Mouse (Mus musculus): ENCODE results near the gene Atrnl1. TPM values are rescaled to one million over a fixed set of nuclear protein-coding genes. Genes with fewer than 3 reads are reported as not detected.

Atrnl1 gene
- polyA plus RNA-seq, 1 experiment from 2014 or later, result 6.9 TPM

DNA sequence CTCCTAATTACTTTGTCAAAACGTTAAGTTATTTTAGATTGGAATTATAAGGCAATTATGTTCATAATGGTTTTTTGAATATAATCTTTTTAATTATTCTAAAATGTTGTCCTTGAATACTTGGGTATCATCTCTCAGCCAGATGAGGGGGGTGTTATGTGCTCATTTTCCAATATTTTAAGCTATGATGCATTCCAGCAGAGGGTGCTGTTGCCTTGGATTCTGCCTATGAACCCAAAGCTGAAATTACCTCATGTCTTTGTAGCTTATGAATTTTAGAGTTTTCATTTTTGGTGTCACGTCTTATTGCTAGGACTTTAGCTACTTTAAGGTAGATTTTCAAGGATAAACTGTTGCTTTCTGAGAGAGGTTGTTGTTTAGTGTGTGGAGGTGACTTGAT is 44.2 kb downstream of the Atrnl1 start:
- Histone ChIP-seq H3K27me3 (replicated peaks; ENCODE audit: control insufficient read depth, insufficient read depth, low read length) (no peaks in the 10 kb centered on the region), H3K4me3 (ENCODE audit: low read depth, low read length) (no peak overlapping the region), H3K9ac (ENCODE audit: low read length) (no peak overlapping the region), H3K36me3 (ENCODE audit: control insufficient read depth, insufficient read depth, low read length) (peaks cover 18% of the 10 kb centered on the region; the same call in 1 of the 2 replicates), H3K27ac (ENCODE audit: low read depth, low read length) (no peak overlapping the region), H3K4me1 (ENCODE audit: control insufficient read depth, insufficient read depth, low read length) (no peaks in the 10 kb centered on the region), H3K4me2 (ENCODE audit: low read length) (no peak overlapping the region), H3K9me3 (replicated peaks; ENCODE audit: control insufficient read depth, low read length) (no peaks in the 10 kb centered on the region)
- ATAC-seq (no peak), DNase-seq (ENCODE audit: low spot score) (peak; percentile 84)
- 76% methylated on average over 2 of the region's 2 CpGs for WGBS

DNA sequence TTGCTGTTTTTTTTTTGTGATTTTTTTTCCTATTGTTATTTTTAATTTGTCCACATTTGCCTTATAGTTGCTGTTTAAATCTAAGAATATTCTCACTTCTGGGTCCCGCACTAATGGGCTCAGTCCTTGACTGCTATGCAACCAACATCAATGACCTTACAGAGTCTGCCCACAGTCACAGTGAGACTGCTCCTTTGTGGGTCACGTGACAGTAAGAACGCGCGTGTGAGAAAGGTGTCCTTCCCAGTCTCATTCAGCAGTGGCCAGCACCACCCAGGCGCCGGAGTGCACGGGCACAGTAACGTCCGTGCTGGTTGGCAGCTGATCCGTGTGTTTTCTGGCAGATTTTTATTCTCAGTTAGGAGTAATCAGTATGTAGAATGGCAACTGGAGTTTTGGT is 44.7 kb downstream of the Atrnl1 start:
- Histone ChIP-seq H3K4me3 (ENCODE audit: low read depth, low read length) (no peak overlapping the region), H3K9ac (ENCODE audit: low read length) (no peak overlapping the region), H3K27ac (ENCODE audit: low read depth, low read length) (no peak overlapping the region), H3K4me1 (ENCODE audit: control insufficient read depth, insufficient read depth, low read length) (no peaks in the 10 kb centered on the region), H3K27me3 (replicated peaks; ENCODE audit: control insufficient read depth, insufficient read depth, low read length) (no peaks in the 10 kb centered on the region), H3K9me3 (replicated peaks; ENCODE audit: control insufficient read depth, low read length) (no peaks in the 10 kb centered on the region), H3K4me2 (ENCODE audit: low read length) (no peak overlapping the region), H3K36me3 (ENCODE audit: control insufficient read depth, insufficient read depth, low read length) (peaks cover 18% of the 10 kb centered on the region; the same call in 1 of the 2 replicates)
- DNase-seq (ENCODE audit: low spot score) (no peak), ATAC-seq (no peak)
- WGBS, result 90% methylated on average over 11 of the region's 11 CpGs

GRCm38 (mm10) chr19:57657426-57658087 is 46.7 kb downstream of the Atrnl1 start:
- 88% methylated on average over 12 of the region's 12 CpGs for WGBS
- no peak for ATAC-seq
- peaks cover 18% of the 10 kb centered on the region; the same call in 1 of the 2 replicates for H3K36me3 ChIP-seq (ENCODE audit: control insufficient read depth, insufficient read depth, low read length)

GRCm38 (mm10) chr19:57658111-57659091 is 47.6 kb downstream of the Atrnl1 start:
- ATAC-seq (no peak), DNase-seq (ENCODE audit: low spot score) (no peak)
- H3K27me3 ChIP-seq (replicated peaks; ENCODE audit: control insufficient read depth, insufficient read depth, low read length), result no peaks in the 10 kb centered on the region
- H3K4me1 ChIP-seq (ENCODE audit: control insufficient read depth, insufficient read depth, low read length), result no peaks in the 10 kb centered on the region
- 92% methylated on average over 8 of the region's 8 CpGs for WGBS
- no peak overlapping the region for H3K4me3 ChIP-seq (ENCODE audit: low read depth, low read length)
- H3K9ac ChIP-seq (ENCODE audit: low read length), result no peak overlapping the region
- H3K9me3 ChIP-seq (replicated peaks; ENCODE audit: control insufficient read depth, low read length), result no peaks in the 10 kb centered on the region
- H3K27ac ChIP-seq (ENCODE audit: low read depth, low read length), result no peak overlapping the region
- peaks cover 22% of the 10 kb centered on the region; the same call in 1 of the 2 replicates for H3K36me3 ChIP-seq (ENCODE audit: control insufficient read depth, insufficient read depth, low read length)
- no peak overlapping the region for H3K4me2 ChIP-seq (ENCODE audit: low read length)

More at GRCm38 (mm10) chr19:57657426-57658087, 46.7 kb downstream of the Atrnl1 start:
- DNase-seq (ENCODE audit: low spot score), result no peak
- H3K4me1 ChIP-seq (ENCODE audit: control insufficient read depth, insufficient read depth, low read length), result no peaks in the 10 kb centered on the region
- H3K27me3 ChIP-seq (replicated peaks; ENCODE audit: control insufficient read depth, insufficient read depth, low read length), result no peaks in the 10 kb centered on the region
- no peak overlapping the region for H3K27ac ChIP-seq (ENCODE audit: low read depth, low read length)
- H3K9ac ChIP-seq (ENCODE audit: low read length), result no peak overlapping the region
- H3K9me3 ChIP-seq (replicated peaks; ENCODE audit: control insufficient read depth, low read length), result no peaks in the 10 kb centered on the region
- no peak overlapping the region for H3K4me3 ChIP-seq (ENCODE audit: low read depth, low read length)
- no peak overlapping the region for H3K4me2 ChIP-seq (ENCODE audit: low read length)

GRCm38 (mm10) chr19:57667011-57667410 is 56.2 kb downstream of the Atrnl1 start:
- 53% methylated on average over 9 of the region's 9 CpGs for WGBS

DNA sequence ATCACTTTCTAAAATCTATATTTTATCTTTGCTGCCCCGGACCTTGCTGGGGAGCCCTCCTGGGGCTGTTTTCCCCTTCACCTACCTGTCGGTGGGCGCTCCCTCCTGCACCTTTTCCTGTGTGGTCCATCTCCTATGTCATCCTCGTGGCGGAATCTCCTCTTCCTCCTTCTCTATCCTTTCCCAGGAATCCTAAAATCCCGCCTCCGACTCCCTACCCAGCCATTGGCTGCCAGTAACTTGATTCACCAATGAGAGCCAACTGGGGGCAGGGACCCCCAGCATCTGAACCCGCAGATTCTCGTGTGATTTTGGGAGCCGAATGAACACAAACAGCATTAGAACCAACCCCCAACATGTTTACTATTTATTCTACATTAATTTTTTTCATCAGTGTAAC is 57.1 kb downstream of the Atrnl1 start:
- no peak for ATAC-seq
- no peaks in the 10 kb centered on the region for H3K9me3 ChIP-seq (replicated peaks; ENCODE audit: control insufficient read depth, low read length)
- no peaks in the 10 kb centered on the region for H3K4me1 ChIP-seq (ENCODE audit: control insufficient read depth, insufficient read depth, low read length)
- H3K27me3 ChIP-seq (replicated peaks; ENCODE audit: control insufficient read depth, insufficient read depth, low read length), result no peaks in the 10 kb centered on the region
- H3K27ac ChIP-seq (ENCODE audit: low read depth, low read length), result no peak overlapping the region
- DNase-seq (ENCODE audit: low spot score), result no peak
- H3K4me2 ChIP-seq (ENCODE audit: low read length), result no peak overlapping the region
- 92% methylated on average over 10 of the region's 10 CpGs for WGBS
- no peak overlapping the region for H3K9ac ChIP-seq (ENCODE audit: low read length)
- H3K4me3 ChIP-seq (ENCODE audit: low read depth, low read length), result no peak overlapping the region
- H3K36me3 ChIP-seq (ENCODE audit: control insufficient read depth, insufficient read depth, low read length), result peaks cover 10% of the 10 kb centered on the region

More at GRCm38 (mm10) chr19:57667011-57667410, 56.2 kb downstream of the Atrnl1 start:
- no peak overlapping the region for H3K27ac ChIP-seq (ENCODE audit: low read depth, low read length)
- DNase-seq (ENCODE audit: low spot score) (no peak), ATAC-seq (no peak)
- H3K9ac ChIP-seq (ENCODE audit: low read length), result no peak overlapping the region
- no peaks in the 10 kb centered on the region for H3K4me1 ChIP-seq (ENCODE audit: control insufficient read depth, insufficient read depth, low read length)
- H3K36me3 ChIP-seq (ENCODE audit: control insufficient read depth, insufficient read depth, low read length), result peaks cover 10% of the 10 kb centered on the region
- H3K27me3 ChIP-seq (replicated peaks; ENCODE audit: control insufficient read depth, insufficient read depth, low read length), result no peaks in the 10 kb centered on the region
- no peak overlapping the region for H3K4me3 ChIP-seq (ENCODE audit: low read depth, low read length)
- no peak overlapping the region for H3K4me2 ChIP-seq (ENCODE audit: low read length)
- no peaks in the 10 kb centered on the region for H3K9me3 ChIP-seq (replicated peaks; ENCODE audit: control insufficient read depth, low read length)

GRCm38 (mm10) chr19:57679455-57679854 is 68.6 kb downstream of the Atrnl1 start:
- H3K27ac ChIP-seq (ENCODE audit: low read depth, low read length), result no peak overlapping the region
- DNase-seq (ENCODE audit: low spot score), result no peak
- no peaks in the 10 kb centered on the region for H3K27me3 ChIP-seq (replicated peaks; ENCODE audit: control insufficient read depth, insufficient read depth, low read length)
- ATAC-seq, result no peak
- H3K36me3 ChIP-seq (ENCODE audit: control insufficient read depth, insufficient read depth, low read length), result no peaks in the 10 kb centered on the region
- no peak overlapping the region for H3K9ac ChIP-seq (ENCODE audit: low read length)
- H3K4me1 ChIP-seq (ENCODE audit: control insufficient read depth, insufficient read depth, low read length), result no peaks in the 10 kb centered on the region
- 95% methylated on average over 3 of the region's 3 CpGs for WGBS
- H3K9me3 ChIP-seq (replicated peaks; ENCODE audit: control insufficient read depth, low read length), result no peaks in the 10 kb centered on the region
- no peak overlapping the region for H3K4me2 ChIP-seq (ENCODE audit: low read length)
- H3K4me3 ChIP-seq (ENCODE audit: low read depth, low read length), result no peak overlapping the region

DNA sequence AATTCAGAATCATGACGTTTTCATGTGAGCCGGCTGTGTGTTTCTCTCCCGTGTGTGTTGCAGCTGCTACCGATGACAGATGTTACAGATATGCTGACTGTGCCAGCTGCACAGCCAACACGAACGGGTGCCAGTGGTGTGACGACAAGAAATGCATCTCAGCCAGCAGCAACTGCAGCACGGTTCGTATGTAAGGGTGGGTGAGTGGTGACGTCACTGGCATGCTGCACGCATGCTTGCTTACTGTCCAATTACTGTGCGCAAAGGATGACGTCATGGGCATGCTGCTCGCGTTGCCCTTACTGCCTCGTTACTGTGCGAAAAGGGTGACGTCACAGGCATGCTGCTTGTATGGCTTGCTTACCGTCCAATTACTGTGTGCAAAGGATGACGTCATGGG is 75.8 kb downstream of the Atrnl1 start:
- DNase-seq (ENCODE audit: low spot score), result peak; percentile 41
- no peak; the same call in 1 of the 2 replicates for ATAC-seq

More for the DNA sequence above, 75.8 kb downstream of the Atrnl1 start:
- Histone ChIP-seq H3K27me3 (replicated peaks; ENCODE audit: control insufficient read depth, insufficient read depth, low read length) (no peaks in the 10 kb centered on the region), H3K27ac (ENCODE audit: low read depth, low read length) (no peak overlapping the region), H3K4me2 (ENCODE audit: low read length) (no peak overlapping the region), H3K9ac (ENCODE audit: low read length) (no peak overlapping the region), H3K36me3 (ENCODE audit: control insufficient read depth, insufficient read depth, low read length) (peaks cover 8% of the 10 kb centered on the region; the same call in 1 of the 2 replicates), H3K4me3 (ENCODE audit: low read depth, low read length) (no peak overlapping the region), H3K9me3 (replicated peaks; ENCODE audit: control insufficient read depth, low read length) (no peaks in the 10 kb centered on the region), H3K4me1 (ENCODE audit: control insufficient read depth, insufficient read depth, low read length) (no peaks in the 10 kb centered on the region)
- WGBS, result 75% methylated on average over 20 of the region's 20 CpGs

Measured in forebrain, embryonic 14.5 days (tissue).